Mouse (Mus musculus): Measurements from ENCODE around the gene Ttc7. TPM values are rescaled to one million over a fixed set of nuclear protein-coding genes. Genes with fewer than 3 reads are reported as not detected.

The Ttc7 gene
- polyA plus RNA-seq (2015; fragmentation: Nextera tagmentation; extraction: Ambion mirVana): 7.6 and 8.3 TPM in 2 replicates

DNA sequence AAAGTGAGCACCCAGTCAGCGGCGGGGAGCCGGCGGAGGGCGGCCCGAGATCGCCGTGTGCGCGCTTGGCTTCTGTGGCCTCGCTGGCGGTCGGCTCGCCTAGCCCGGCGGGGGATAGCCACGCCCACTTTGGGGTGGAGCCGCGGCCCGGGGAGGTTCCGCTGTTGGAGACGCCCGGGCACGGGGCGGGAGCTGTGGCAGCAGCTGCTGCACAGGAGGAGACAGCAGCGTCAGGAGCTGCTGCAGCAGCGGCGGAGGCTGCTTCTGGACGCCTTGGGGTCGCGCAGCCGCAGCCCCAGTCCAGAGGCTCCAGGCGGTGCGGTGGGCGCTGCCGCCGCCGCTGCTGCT lies at the start of gene Ttc7:
Gene Ttc7, plus strand, starts transcription at position 181 of the 348 bp plus-strand sequence.
- H3K27ac ChIP-seq (ENCODE audit: low read length): peak within 1 kb of the TSS; percentile 96
- WGBS (ENCODE audit: insufficient replicate concordance): 0% methylated on average over 30 of the region's 38 CpGs
- ATAC-seq (ENCODE audit: low read depth): peak; percentile 91
- H3K4me2 ChIP-seq (ENCODE audit: low read depth, low read length): peak within 1 kb of the TSS; percentile 100
- no peaks in the 10 kb centered on the region for H3K9me3 ChIP-seq (replicated peaks; ENCODE audit: control insufficient read depth, low read length)
- no peaks in the 10 kb centered on the region for H3K27me3 ChIP-seq (ENCODE audit: control insufficient read depth, insufficient read depth, low read depth, low read length)
- H3K4me1 ChIP-seq (ENCODE audit: control insufficient read depth, low read depth, low read length): peaks cover 43% of the 10 kb centered on the region
- H3K36me3 ChIP-seq (ENCODE audit: control insufficient read depth, insufficient read depth): no peaks in the 10 kb centered on the region
- peak within 1 kb of the TSS; percentile 94 for H3K9ac ChIP-seq (ENCODE audit: low read depth, low read length)
- H3K4me3 ChIP-seq (ENCODE audit: low read depth, low read length): peak within 1 kb of the TSS; percentile 87

DNA sequence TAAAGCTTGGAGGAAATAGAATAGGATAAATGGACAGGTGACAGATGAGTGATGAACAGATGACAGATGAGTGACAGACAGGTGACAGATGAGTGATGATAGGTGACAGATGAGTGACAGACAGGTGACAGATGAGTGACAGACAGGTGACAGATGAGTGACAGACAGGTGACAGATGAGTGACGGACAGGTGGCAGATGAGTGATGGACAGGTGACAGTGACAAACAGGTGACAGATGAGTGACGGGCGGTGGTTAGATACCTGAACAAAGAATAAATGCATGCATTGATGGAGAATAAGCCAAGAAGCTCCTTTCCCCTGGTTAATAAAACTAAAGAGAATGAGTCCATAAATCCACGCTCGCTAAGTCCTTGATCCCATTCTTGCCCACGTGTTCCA lies 47.7 kb upstream of the Ttc7 start:
- H3K9ac ChIP-seq (ENCODE audit: low read depth, low read length): no peak overlapping the region
- ATAC-seq (ENCODE audit: low read depth): no peak
- no peak overlapping the region for H3K4me3 ChIP-seq (ENCODE audit: low read depth, low read length)
- H3K4me1 ChIP-seq (ENCODE audit: control insufficient read depth, low read depth, low read length): no peaks in the 10 kb centered on the region
- WGBS (ENCODE audit: insufficient replicate concordance): 71% methylated on average over 6 of the region's 6 CpGs
- H3K4me2 ChIP-seq (ENCODE audit: low read depth, low read length): no peak overlapping the region
- H3K9me3 ChIP-seq (replicated peaks; ENCODE audit: control insufficient read depth, low read length): no peaks in the 10 kb centered on the region
- no peaks in the 10 kb centered on the region for H3K27me3 ChIP-seq (ENCODE audit: control insufficient read depth, insufficient read depth, low read depth, low read length)
- no peak overlapping the region for H3K27ac ChIP-seq (ENCODE audit: low read length)
- no peaks in the 10 kb centered on the region for H3K36me3 ChIP-seq (ENCODE audit: control insufficient read depth, insufficient read depth)

GRCm38 (mm10) chr17:87236725-87237650 lies 45.7 kb upstream of the Ttc7 start:
- H3K9ac ChIP-seq (ENCODE audit: low read depth, low read length): no peak overlapping the region
- 56% methylated on average over 18 of the region's 18 CpGs for WGBS (ENCODE audit: insufficient replicate concordance)
- H3K36me3 ChIP-seq (ENCODE audit: control insufficient read depth, insufficient read depth): no peaks in the 10 kb centered on the region
- H3K9me3 ChIP-seq (replicated peaks; ENCODE audit: control insufficient read depth, low read length): no peaks in the 10 kb centered on the region
- H3K27me3 ChIP-seq (ENCODE audit: control insufficient read depth, insufficient read depth, low read depth, low read length): no peaks in the 10 kb centered on the region
- H3K27ac ChIP-seq (ENCODE audit: low read length): no peak overlapping the region
- no peaks in the 10 kb centered on the region for H3K4me1 ChIP-seq (ENCODE audit: control insufficient read depth, low read depth, low read length)
- ATAC-seq (ENCODE audit: low read depth): no peak
- no peak overlapping the region for H3K4me2 ChIP-seq (ENCODE audit: low read depth, low read length)
- H3K4me3 ChIP-seq (ENCODE audit: low read depth, low read length): no peak overlapping the region

- Histone ChIP-seq H3K4me2 (ENCODE audit: low read depth, low read length) (no peak overlapping the region), H3K9me3 (replicated peaks; ENCODE audit: control insufficient read depth, low read length) (no peaks in the 10 kb centered on the region), H3K4me3 (ENCODE audit: low read depth, low read length) (no peak overlapping the region), H3K9ac (ENCODE audit: low read depth, low read length) (no peak overlapping the region), H3K4me1 (ENCODE audit: control insufficient read depth, low read depth, low read length) (no peaks in the 10 kb centered on the region), H3K27ac (ENCODE audit: low read length) (no peak overlapping the region), H3K27me3 (ENCODE audit: control insufficient read depth, insufficient read depth, low read depth, low read length) (no peaks in the 10 kb centered on the region), H3K36me3 (ENCODE audit: control insufficient read depth, insufficient read depth) (no peaks in the 10 kb centered on the region)
- no peak for ATAC-seq (ENCODE audit: low read depth)
- 71% methylated on average over 11 of the region's 11 CpGs for WGBS (ENCODE audit: insufficient replicate concordance)
Measured at GRCm38 (mm10) chr17:87237826-87238225, 44.9 kb upstream of the Ttc7 start.

- Histone ChIP-seq H3K4me3 (ENCODE audit: low read depth, low read length) (no peak overlapping the region), H3K4me2 (ENCODE audit: low read depth, low read length) (no peak overlapping the region), H3K27ac (ENCODE audit: low read length) (no peak overlapping the region), H3K36me3 (ENCODE audit: control insufficient read depth, insufficient read depth) (no peaks in the 10 kb centered on the region), H3K27me3 (ENCODE audit: control insufficient read depth, insufficient read depth, low read depth, low read length) (no peaks in the 10 kb centered on the region), H3K9ac (ENCODE audit: low read depth, low read length) (no peak overlapping the region), H3K4me1 (ENCODE audit: control insufficient read depth, low read depth, low read length) (peaks cover 4% of the 10 kb centered on the region), H3K9me3 (replicated peaks; ENCODE audit: control insufficient read depth, low read length) (no peaks in the 10 kb centered on the region)
- WGBS (ENCODE audit: insufficient replicate concordance): 38% methylated on average over 9 of the region's 9 CpGs
- ATAC-seq (ENCODE audit: low read depth): no peak
Measured at GRCm38 (mm10) chr17:87246103-87246502, 36.6 kb upstream of the Ttc7 start.

- Histone ChIP-seq H3K9ac (ENCODE audit: low read depth, low read length) (no peak overlapping the region), H3K4me1 (ENCODE audit: control insufficient read depth, low read depth, low read length) (no peaks in the 10 kb centered on the region)
- 77% methylated on average over 8 of the region's 8 CpGs for WGBS (ENCODE audit: insufficient replicate concordance)
Measured at GRCm38 (mm10) chr17:87254384-87254783, 28.3 kb upstream of the Ttc7 start.

DNA sequence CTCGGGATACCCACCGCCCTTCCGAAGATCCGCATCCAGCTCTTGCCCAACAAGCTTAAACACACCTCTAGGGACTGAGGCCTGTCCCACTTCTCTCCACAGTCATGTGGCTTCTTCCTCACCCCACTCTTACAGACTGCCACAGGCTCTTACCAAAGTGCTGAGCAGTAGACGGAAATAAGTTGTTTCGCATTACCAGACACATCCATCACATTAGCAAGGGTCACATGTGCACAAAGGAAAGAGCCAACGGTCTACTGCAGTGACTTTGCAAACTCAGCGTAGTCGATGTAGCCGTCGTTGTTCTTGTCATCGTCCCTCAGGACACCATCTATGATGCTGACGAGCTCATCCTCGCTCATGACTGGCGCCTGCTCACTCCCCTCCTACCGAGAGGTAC lies 27.0 kb upstream of the Ttc7 start:
- no peaks in the 10 kb centered on the region for H3K4me1 ChIP-seq (ENCODE audit: control insufficient read depth, low read depth, low read length)
- H3K27me3 ChIP-seq (ENCODE audit: control insufficient read depth, insufficient read depth, low read depth, low read length): no peaks in the 10 kb centered on the region
- H3K9me3 ChIP-seq (replicated peaks; ENCODE audit: control insufficient read depth, low read length): no peaks in the 10 kb centered on the region
- 73% methylated on average over 16 of the region's 16 CpGs for WGBS (ENCODE audit: insufficient replicate concordance)
- no peak overlapping the region for H3K27ac ChIP-seq (ENCODE audit: low read length)
- ATAC-seq (ENCODE audit: low read depth): peak; percentile 44
- H3K4me2 ChIP-seq (ENCODE audit: low read depth, low read length): no peak overlapping the region
- H3K4me3 ChIP-seq (ENCODE audit: low read depth, low read length): no peak overlapping the region
- peaks cover 14% of the 10 kb centered on the region for H3K36me3 ChIP-seq (ENCODE audit: control insufficient read depth, insufficient read depth)
- no peak overlapping the region for H3K9ac ChIP-seq (ENCODE audit: low read depth, low read length)

More at GRCm38 (mm10) chr17:87254384-87254783, 28.3 kb upstream of the Ttc7 start:
- peaks cover 10% of the 10 kb centered on the region for H3K36me3 ChIP-seq (ENCODE audit: control insufficient read depth, insufficient read depth)
- H3K4me3 ChIP-seq (ENCODE audit: low read depth, low read length): no peak overlapping the region
- no peaks in the 10 kb centered on the region for H3K27me3 ChIP-seq (ENCODE audit: control insufficient read depth, insufficient read depth, low read depth, low read length)
- H3K9me3 ChIP-seq (replicated peaks; ENCODE audit: control insufficient read depth, low read length): no peaks in the 10 kb centered on the region
- no peak overlapping the region for H3K27ac ChIP-seq (ENCODE audit: low read length)
- ATAC-seq (ENCODE audit: low read depth): no peak
- H3K4me2 ChIP-seq (ENCODE audit: low read depth, low read length): no peak overlapping the region

DNA sequence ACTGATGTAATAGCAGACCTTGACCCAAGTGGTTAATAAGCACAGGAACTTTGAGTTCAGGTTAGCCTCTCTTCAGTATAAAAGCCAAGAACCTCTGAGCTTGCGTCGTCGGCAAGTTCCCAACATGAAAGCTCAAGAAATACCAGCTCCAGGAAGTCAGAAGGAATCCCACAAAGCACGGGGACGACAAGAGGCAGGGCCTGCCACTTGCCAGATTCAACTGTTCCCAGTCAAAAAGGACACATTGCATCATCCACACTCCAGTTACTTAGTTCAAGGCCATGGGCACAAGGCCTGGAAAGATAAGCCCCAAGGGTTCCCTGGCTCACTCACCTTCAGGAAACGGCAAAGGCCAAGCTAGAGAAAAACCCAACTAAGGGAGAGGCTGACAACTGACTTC lies 19.3 kb upstream of the Ttc7 start:
- Histone ChIP-seq H3K4me1 (ENCODE audit: control insufficient read depth, low read depth, low read length) (peaks cover 16% of the 10 kb centered on the region), H3K36me3 (ENCODE audit: control insufficient read depth, insufficient read depth) (peaks cover 4% of the 10 kb centered on the region), H3K9ac (ENCODE audit: low read depth, low read length) (no peak overlapping the region), H3K27ac (ENCODE audit: low read length) (peak overlapping the region; percentile 15), H3K9me3 (replicated peaks; ENCODE audit: control insufficient read depth, low read length) (no peaks in the 10 kb centered on the region), H3K4me3 (ENCODE audit: low read depth, low read length) (no peak overlapping the region), H3K27me3 (ENCODE audit: control insufficient read depth, insufficient read depth, low read depth, low read length) (no peaks in the 10 kb centered on the region), H3K4me2 (ENCODE audit: low read depth, low read length) (0 out of 2 replicates have a peak overlapping the region, but pooled peaks have one; percentile 25)
- WGBS (ENCODE audit: insufficient replicate concordance): 43% methylated on average over 6 of the region's 6 CpGs
- ATAC-seq (ENCODE audit: low read depth): no peak
